Mouse (Mus musculus) ES-E14 (cell line): ENCODE results near the gene Eva1a. TPM values are rescaled to one million over a fixed set of nuclear protein-coding genes. Genes with fewer than 3 reads are reported as not detected.
A peak's percentile ranks its signal among the peaks of the same experiment; 100 is the strongest.

Experiments
- DNase-seq: peaks from one replicate; pipeline ENCODE4 v3.0.0-alpha.2; 2013; ENCODE audit warnings: low read depth, low spot score
- H3K27ac ChIP-seq: 2 replicates; pipeline ENCODE4 v1.5.1; 2012; ENCODE audit warnings: low read depth, mild to moderate bottlenecking, low read length, moderate library complexity, mixed read lengths; ENCODE audit not compliant: poor library complexity, insufficient read depth, severe bottlenecking
- H3K36me3 ChIP-seq: 2 replicates; pipeline ENCODE4 v1.6.1; 2012; ENCODE audit warnings: mild to moderate bottlenecking, low read length, moderate library complexity, mixed read lengths; ENCODE audit not compliant: control insufficient read depth, poor library complexity, insufficient read depth, severe bottlenecking
- H3K4me1 ChIP-seq, 2 experiments: fragments of 150-350 bp in 1 of 2; sonication (generic) in 1 of 2; 2 replicates each; pipeline ENCODE4 v1.6.1; 2012; ENCODE audit warnings: low read length in 2 of 2, mild to moderate bottlenecking in 1 of 2, mixed read lengths in 1 of 2; ENCODE audit not compliant: control insufficient read depth in 2 of 2, insufficient read depth in 2 of 2, poor library complexity in 1 of 2
- H3K4me3 ChIP-seq, 2 experiments: fragments of 150-350 bp in 1 of 2; sonication (generic) in 1 of 2; 2 replicates each; pipeline ENCODE4 v1.5.1; 2012; ENCODE audit warnings: low read length in 2 of 2, low read depth in 1 of 2, mild to moderate bottlenecking in 1 of 2, mixed read lengths in 1 of 2; ENCODE audit not compliant: insufficient read depth in 1 of 2, poor library complexity in 1 of 2, severe bottlenecking in 1 of 2
- H3K9ac ChIP-seq: 2 replicates; pipeline ENCODE4 v1.6.1; 2012; ENCODE audit warnings: low read depth, mild to moderate bottlenecking, low read length, mixed read lengths; ENCODE audit not compliant: poor library complexity, insufficient read depth, severe bottlenecking
- H3K9me3 ChIP-seq: fragments of 150-350 bp; sonication (generic); 2 replicates; pipeline ENCODE4 v1.6.1; 2012; ENCODE audit warnings: low read depth, mild to moderate bottlenecking, low read length; ENCODE audit not compliant: control insufficient read depth, insufficient read depth
- CHD2 ChIP-seq: IDR thresholded peaks from 2 replicates; pipeline ENCODE4 v1.6.1; 2014; ENCODE audit warnings: mild to moderate bottlenecking, low read depth, low read length, inconsistent platforms
- HCFC1 ChIP-seq: IDR thresholded peaks from 2 replicates; pipeline ENCODE4 v1.6.1; 2012; ENCODE audit warnings: low read length, inconsistent platforms, borderline replicate concordance; ENCODE audit not compliant: insufficient read depth
- MAFK ChIP-seq: IDR thresholded peaks from 2 replicates; pipeline ENCODE4 v1.6.1; 2014; ENCODE audit warnings: mild to moderate bottlenecking, low read depth, low read length, inconsistent platforms; ENCODE audit not compliant: insufficient read depth
- ZC3H11A ChIP-seq: IDR thresholded peaks from 2 replicates; pipeline ENCODE4 v1.6.1; 2012; ENCODE audit warnings: low read depth, mild to moderate bottlenecking, inconsistent platforms, low read length, borderline replicate concordance
- ZNF384 ChIP-seq: IDR thresholded peaks from 2 replicates; pipeline ENCODE4 v1.6.1; 2012; ENCODE audit warnings: low read depth, low read length, inconsistent platforms
- in situ Hi-C, 2 experiments: fragments of 600-800 bp; cut with MboI; formaldehyde crosslinking; loops; one replicate each; pipeline ENCODE4 v1.15.1; 2025; ENCODE audit warnings: low sequenced_read_pairs in 2 of 2, inconsistent platforms in 1 of 2; ENCODE audit not compliant: unreplicated experiment in 2 of 2
- total RNA-seq: library from RNA; depleted of rRNA; stranded (reverse); fragments of 300-350 nt; gene quantifications from 2 replicates; pipeline ENCODE4 v1.2.3, GENCODE M21; 2012

Eva1a gene
- total RNA-seq, 1 experiment = 4.4 TPM

DNA sequence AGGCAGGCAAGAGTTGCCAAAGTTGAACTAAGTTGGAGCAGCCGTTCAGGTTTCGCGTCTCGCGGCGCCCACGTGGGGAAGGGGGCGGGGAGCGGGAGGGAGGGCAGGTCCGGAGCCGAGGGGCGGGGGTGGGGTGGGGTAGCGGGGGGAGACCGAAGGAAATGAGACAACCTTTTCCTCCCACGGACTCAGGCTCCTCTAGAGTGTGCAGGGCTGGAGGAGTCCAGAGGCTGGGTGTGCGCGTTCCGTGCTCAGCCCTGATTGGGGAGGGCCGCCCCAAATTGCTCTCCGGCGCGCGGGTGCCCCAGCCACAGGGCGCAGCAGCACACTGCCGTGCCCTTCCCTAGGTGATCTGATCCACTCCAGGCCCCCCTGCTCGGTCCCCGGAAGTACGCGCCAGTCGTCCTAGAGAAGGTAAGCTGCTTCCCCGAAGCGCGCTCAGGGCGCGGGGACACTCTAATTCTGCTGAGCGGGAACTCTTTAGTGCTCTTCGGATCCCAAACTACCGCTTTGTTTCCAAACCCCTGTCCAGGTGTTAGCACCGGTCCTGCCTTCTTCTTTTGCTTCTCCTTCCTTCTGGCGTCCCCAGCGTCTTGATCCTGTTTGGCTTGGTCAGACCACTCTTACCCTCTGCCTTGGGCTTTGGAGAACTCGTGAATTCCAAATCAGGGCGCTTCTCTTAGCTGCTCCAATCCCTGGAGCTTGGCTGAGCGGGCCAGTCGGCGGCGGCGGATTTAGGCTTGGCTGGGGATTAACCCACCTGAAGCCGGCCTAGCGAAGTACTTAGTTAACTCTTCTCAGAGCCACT is 849 bp downstream of the Eva1a start:
- peaks cover 2 to 4% of the 10 kb centered on the region in 2 experiments; a peak in 2 of 4 replicates for H3K4me1 ChIP-seq
- DNase-seq = no peak
- H3K27ac ChIP-seq = no peak overlapping the region
- peak overlapping the region; percentile 69 for H3K4me3 ChIP-seq
- no peaks in the 10 kb centered on the region for H3K36me3 ChIP-seq
- H3K9ac ChIP-seq = peak overlapping the region; percentile 68
- no peaks in the 10 kb centered on the region for H3K9me3 ChIP-seq
- in situ Hi-C loops = no loop called here
- no peak for TF ChIP-seq ZNF384
- TF ChIP-seq HCFC1 = no peak
- TF ChIP-seq ZC3H11A = no peak
- TF ChIP-seq MAFK = no peak
- TF ChIP-seq CHD2 = no peak

- peak; percentile 75 for DNase-seq
- Histone ChIP-seq H3K9ac (peak overlapping the region; percentile 67; the same call in 1 of the 2 replicates), H3K9me3 (no peaks in the 10 kb centered on the region), H3K4me3 (peak overlapping the region; percentile 69), H3K4me1 (peaks cover 2 to 4% of the 10 kb centered on the region in 2 experiments; a peak in 2 of 4 replicates), H3K36me3 (no peaks in the 10 kb centered on the region), H3K27ac (no peak overlapping the region)
- TF ChIP-seq CHD2 (no peak), MAFK (no peak), ZC3H11A (no peak), ZNF384 (no peak), HCFC1 (no peak)
- in situ Hi-C loops = no loop called here
Observed at GRCm38 (mm10) chr6:82042296-82043125, 1.7 kb downstream of the Eva1a start.

GRCm38 (mm10) chr6:82043634-82044033 is 2.8 kb downstream of the Eva1a start:
- Histone ChIP-seq H3K36me3 (no peaks in the 10 kb centered on the region), H3K4me1 (peaks cover 2 to 4% of the 10 kb centered on the region in 2 experiments; a peak in 2 of 4 replicates), H3K27ac (no peak overlapping the region), H3K9ac (no peak overlapping the region), H3K4me3 (no peak overlapping the region), H3K9me3 (no peaks in the 10 kb centered on the region)
- no peak for TF ChIP-seq HCFC1
- no peak for TF ChIP-seq MAFK
- TF ChIP-seq CHD2 = no peak
- no peak for TF ChIP-seq ZNF384
- no peak for DNase-seq
- in situ Hi-C loops = no loop called here

DNA sequence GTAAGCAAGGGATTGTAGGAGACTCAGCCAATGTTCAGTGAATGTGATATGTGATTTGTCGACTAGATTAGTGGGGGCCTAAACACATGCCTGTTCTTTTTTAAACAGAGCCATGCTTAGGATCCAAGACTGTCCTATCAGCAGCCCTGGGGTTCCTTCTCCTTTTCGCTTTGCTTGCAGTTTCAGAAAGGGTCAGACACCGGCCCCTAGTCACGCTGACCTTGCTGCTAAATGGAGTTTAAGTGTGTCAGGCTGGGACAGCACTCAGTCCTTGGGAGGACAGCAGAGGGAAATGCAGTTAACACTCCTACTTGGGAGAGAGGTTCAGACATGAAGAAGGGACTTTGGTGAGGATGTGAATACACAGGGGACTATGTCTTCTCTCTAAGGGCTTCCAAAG is 3.7 kb downstream of the Eva1a start:
- no peak overlapping the region for H3K27ac ChIP-seq
- TF ChIP-seq ZC3H11A = no peak
- TF ChIP-seq MAFK = no peak
- H3K4me3 ChIP-seq = no peak overlapping the region
- peaks cover 2 to 4% of the 10 kb centered on the region in 2 experiments; a peak in 2 of 4 replicates for H3K4me1 ChIP-seq
- H3K9me3 ChIP-seq = no peaks in the 10 kb centered on the region
- in situ Hi-C loops = no loop called here
- H3K9ac ChIP-seq = no peak overlapping the region
- no peaks in the 10 kb centered on the region for H3K36me3 ChIP-seq
- no peak for DNase-seq
